Mouse (Mus musculus) thymus, adult 18-20 months (tissue): ENCODE results near the gene Olfr1423.
"Not testable (repeated sequence)": the region's sequence is repeated elsewhere in the genome, so short reads cannot be mapped to it uniquely, and the experiment has no call there.

Experiments used
- DNase-seq, 2 experiments: peaks; one replicate each; pipeline ENCODE4 v3.0.0; 2022; ENCODE audit warnings: mixed read lengths in 2 of 2

Gene Olfr1423

DNA sequence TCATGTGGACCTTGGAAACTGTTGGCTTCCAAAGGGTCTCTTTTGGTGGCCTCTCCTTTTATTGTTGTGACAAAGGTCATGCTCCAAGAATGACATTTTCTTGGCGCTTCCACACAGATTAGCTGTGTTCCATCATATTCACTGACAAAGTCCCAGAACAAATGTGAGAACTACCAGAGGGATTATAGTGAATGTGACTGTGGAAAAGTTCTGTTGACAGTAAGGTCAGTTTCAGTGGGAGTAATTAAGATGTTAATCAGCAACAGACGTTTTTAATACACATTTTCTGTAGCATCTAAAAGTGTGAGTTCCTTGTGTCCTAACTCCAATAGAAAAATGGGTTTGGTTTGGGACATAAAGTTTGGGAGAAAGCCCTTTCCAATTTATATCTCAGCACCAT is at the start of gene Olfr1423:
Olfr1423 (minus strand) TSS at position 101 of the 400 bp plus-strand sequence.
- no peak for DNase-seq

DNA sequence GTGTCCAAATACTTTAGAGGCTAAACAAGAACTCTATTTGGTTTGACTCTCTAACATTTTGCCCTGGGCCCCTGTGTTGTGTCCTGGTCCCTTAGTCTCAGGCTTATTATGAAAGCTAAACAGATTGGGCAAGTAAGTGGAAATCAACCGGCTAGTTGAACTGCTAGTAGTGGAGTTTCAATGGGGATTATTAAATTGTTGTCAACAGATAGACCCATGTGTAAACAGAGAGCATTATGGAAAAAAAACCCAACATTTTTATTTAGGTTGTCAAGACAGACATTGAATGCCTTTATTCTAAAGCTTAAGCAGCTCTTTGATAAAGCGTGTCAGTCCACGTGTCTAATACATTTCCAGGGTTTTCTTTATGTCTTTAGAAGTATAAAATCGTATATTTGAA is 36.5 kb upstream of the Olfr1423 start, which contains the start of gene Olfr1425:
Olfr1425 (minus strand) TSS at position 101 of the 400 bp plus-strand sequence.
- DNase-seq = not testable (repeated sequence)

- DNase-seq = not testable (repeated sequence)
Measured at GRCm38 (mm10) chr19:12069546-12069945, 28.4 kb upstream of the Olfr1423 start.

DNA sequence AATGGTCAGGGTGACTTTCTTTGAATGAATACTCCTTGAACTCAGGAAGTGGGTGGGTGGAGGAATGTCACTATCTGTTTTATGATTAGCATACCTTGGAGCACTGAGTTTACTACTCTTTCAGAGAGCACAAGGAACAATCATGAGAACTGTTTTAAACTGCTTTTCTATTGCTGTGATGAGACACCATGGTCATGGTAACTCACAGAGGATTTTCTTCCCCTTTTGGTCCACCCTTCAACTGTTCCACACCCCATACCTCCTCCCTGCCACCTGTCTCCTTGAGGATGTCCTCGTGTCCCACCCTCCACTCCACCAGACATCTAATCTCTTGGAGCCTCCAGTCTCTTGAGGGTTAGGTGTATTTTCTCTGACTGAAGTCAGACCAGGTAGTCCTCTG is 26.7 kb upstream of the Olfr1423 start:
- DNase-seq = not testable (repeated sequence)

- not testable (repeated sequence) for DNase-seq
Measured at GRCm38 (mm10) chr19:12062582-12062981, 21.5 kb upstream of the Olfr1423 start, which contains the start of gene Olfr1424. TSS of gene Olfr1424 (minus strand) at chr19:12062682.

DNA sequence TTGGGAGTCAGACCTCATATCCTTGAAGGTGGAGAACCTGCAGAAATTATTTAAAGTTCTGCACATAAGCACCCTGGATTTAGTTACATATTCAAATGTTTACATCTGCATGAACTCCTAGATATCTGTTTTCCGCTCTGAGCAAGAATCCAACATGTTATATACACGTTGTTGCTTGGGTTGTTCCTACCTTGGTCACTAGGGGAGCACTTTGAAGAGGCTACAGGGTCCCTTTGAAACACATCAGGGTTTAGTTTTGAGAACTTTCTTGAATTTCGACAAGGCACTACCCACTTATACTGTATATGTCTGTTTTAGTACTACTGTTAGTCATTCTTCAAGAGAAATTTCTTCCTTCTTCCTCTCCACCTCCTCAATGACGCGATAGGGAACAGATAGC is 2.0 kb upstream of the Olfr1423 start:
- DNase-seq = no peak

GRCm38 (mm10) chr19:12037727-12038126 is 3.4 kb downstream of the Olfr1423 start:
- no peak for DNase-seq

GRCm38 (mm10) chr19:12026606-12027005 is 14.5 kb downstream of the Olfr1423 start:
- DNase-seq = no peak

- no peak for DNase-seq
Measured at GRCm38 (mm10) chr19:12025333-12025732, 15.8 kb downstream of the Olfr1423 start.

- DNase-seq = no peak
Measured at GRCm38 (mm10) chr19:12024149-12024548, 17.0 kb downstream of the Olfr1423 start.

DNA sequence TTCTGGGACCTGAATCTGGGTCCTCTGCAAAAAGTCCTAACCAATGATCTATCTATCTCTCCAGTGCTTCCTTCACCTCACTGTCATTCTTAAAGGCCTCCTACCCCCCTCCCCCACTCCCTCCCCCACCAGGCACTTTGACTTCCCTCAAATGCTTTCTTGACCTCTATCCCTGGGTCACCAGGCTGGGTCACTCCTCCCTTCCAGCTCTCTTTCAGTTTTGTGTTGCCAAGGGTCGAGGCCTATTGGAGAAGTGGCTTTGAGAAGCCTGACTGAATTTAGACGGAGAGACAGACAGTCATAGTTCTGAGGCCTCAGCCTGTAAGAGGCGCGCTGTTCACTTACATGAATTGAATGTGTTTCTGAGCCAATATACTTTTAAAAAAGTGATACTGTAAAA is 24.9 kb downstream of the Olfr1423 start:
- DNase-seq = no peak

DNA sequence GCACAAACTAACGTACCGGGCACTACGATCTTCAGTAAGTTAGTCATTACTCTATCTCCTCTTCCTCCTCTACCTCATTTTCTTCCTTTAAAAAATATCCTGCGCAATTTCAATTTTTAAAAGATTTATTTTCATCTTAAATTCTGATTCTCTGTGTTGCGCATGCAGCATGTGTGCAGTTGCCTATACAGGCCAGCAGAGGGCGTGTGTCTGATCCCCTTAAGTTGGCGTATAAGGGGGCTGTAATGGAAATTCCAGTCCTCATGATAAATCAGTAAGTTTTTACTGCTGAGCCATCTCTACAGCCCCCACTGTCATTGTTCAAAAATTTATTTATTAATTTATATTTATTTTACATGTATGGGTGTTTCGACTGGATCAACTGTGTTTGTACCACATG is 25.4 kb downstream of the Olfr1423 start:
- no peak for DNase-seq

GRCm38 (mm10) chr19:12013228-12013627 is 27.9 kb downstream of the Olfr1423 start:
- peak in 1 of 2 experiments; percentile 45 for DNase-seq

- no peak for DNase-seq
Measured at GRCm38 (mm10) chr19:12012615-12013014, 28.5 kb downstream of the Olfr1423 start.

DNA sequence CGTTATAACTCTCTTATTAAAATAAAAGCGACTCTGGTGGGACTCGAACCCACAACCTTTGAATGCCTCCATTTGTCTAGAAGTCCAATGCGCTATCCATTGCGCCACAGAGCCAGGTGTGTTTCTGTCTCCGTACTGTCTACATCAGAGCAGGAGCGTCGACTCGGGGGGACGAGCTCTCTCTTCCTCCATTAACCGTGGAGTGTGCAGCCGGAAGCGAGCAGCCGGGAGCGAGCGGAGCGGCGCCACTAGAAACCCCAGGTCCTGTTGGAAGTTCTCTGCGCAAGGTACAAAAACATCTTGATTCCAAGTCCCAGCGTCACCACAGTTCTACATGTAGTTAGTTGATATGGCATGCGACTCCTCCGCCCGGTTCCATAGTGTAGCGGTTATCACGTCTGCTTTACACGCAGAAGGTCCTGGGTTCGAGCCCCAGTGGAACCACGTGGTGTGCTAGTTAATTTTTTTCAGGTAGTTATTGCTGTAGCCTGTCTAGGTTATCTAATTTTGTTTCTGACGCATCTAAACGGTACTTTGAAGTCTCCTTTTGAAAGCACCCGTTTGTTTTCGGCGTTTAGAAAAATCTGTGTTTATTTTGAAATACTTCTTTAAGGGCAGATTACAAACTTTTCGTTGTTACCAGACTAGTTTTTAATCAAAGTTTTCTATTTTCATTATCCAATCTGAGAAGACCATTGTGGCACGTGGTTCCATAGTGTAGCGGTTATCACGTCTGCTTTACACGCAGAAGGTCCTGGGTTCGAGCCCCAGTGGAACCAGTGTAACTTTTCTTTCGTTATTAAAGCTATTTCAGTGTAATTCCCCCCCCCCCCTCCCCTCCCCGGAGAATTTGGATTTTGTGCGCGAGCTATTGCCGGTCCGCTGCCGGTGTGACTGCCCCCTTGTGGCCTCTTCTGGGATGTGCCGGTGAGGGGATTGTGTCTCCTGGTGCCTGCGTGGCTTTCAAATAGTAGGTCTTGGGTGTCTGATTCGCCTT is 29.3 kb downstream of the Olfr1423 start:
- DNase-seq = peak; percentile 65 to 81

DNA sequence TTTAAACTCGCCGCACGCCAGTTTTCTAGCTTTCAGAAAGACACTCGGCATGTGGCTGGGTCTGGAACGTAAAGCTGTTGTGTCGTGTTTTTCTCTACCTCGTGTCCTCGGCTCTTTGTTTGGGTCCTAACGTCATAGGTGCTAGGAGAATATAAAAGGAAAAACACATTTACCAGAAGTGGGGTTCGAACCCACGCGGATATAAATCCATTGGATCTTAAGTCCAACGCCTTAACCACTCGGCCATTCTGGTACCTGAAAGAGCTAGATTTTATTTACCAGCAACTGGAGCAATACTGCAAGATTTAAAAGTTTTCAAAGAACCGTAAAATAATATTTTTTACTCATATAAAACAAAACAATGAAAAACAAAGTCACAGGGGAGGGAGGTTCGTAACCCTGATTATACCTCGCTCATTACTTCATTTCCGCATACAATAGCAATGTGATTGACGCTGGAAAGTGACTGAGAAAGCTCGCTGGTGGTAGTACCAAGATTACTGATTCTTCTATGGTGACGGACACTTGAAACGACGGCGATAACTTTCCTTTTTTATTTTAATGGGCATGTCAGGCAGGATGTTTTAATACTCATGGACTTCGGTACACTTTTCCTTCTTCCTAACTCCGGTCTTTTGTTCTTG is 30.1 kb downstream of the Olfr1423 start:
- DNase-seq = peak in 1 of 2 experiments; percentile 55

GRCm38 (mm10) chr19:12010281-12010771 is 30.8 kb downstream of the Olfr1423 start:
- DNase-seq = peak; percentile 40 to 44

GRCm38 (mm10) chr19:12009501-12010280 is 31.4 kb downstream of the Olfr1423 start:
- peak in 1 of 2 experiments; percentile 59 for DNase-seq

DNA sequence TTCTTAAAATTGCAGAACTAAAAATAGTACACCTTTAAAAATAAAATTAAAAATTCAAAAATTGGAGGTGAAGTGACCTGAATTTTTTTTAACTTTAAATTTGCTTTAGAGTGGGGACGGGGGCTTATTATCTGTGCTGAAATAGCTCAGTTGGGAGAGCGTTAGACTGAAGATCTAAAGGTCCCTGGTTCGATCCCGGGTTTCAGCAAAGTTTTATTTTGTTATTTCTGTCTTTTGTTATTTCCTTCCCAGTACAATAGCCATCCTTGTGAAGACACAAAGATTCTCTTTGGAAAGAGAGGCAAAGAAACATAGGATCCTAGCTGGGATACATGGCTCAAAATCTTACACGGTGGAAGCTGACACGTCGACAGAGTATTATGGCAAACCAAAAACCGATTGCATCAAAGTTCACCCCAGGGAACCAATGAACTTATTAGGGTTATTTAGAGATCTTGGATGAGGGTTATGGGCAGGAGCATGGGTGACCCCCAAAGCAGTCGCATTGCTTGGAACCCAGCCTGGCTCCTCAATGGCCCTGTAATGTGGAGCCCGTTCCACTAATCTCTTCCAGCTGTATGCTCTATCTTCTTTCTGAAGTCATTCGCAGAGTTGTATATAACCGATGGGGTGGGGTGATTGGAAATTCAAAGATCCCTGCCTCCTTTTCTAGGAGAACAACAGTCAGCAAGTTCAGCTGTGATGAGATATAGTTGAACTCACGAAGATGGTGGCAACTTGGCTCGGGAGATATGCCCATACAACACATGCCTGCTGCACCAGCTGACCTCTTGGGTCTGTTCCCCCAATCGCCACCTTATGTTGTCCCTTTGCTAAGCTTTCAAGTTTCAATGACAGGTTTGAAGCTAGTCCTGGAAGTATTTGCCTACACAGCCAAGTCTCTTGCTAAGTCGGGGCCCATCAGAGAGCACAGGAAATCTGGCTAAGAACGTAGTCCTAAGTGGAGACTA is 32.4 kb downstream of the Olfr1423 start:
- DNase-seq = no peak

- no peak for DNase-seq
Measured at GRCm38 (mm10) chr19:12007105-12007931, 33.8 kb downstream of the Olfr1423 start.
